Mouse (Mus musculus) myocyte (in vitro differentiated cells): ENCODE measurements at regions not wholly inside any gene's neighbourhood (a gene's known extent, or its start where the extent isn't known, plus 50 kb on each side); places are given as distances from the start of the nearest gene placed in this dataset.

Experiments
- H3K27me3 ChIP-seq: one replicate; pipeline ENCODE4 v1.6.1; 2011; ENCODE audit not compliant: control insufficient read depth, insufficient read depth, insufficient read length
- H3K36me3 ChIP-seq: one replicate; pipeline ENCODE4 v1.6.1; 2011; ENCODE audit not compliant: control insufficient read depth, insufficient read depth
- H3K4me2 ChIP-seq: one replicate; pipeline ENCODE4 v1.6.1; 2011; ENCODE audit warnings: low read depth, control low read depth
- H3K4me3 ChIP-seq: one replicate; pipeline ENCODE4 v1.5.1; 2011; ENCODE audit warnings: mild to moderate bottlenecking, control low read depth, moderate library complexity
- H3K79me2 ChIP-seq: one replicate; pipeline ENCODE4 v1.6.1; 2011; ENCODE audit not compliant: control insufficient read depth, insufficient read depth
- H3ac ChIP-seq: one replicate; pipeline ENCODE4 v1.6.1; 2011; ENCODE audit not compliant: control insufficient read depth, insufficient read length
- CEBPB ChIP-seq: IDR thresholded peaks from 2 replicates; pipeline ENCODE4 v1.6.1; 2011; ENCODE audit warnings: mild to moderate bottlenecking, moderate library complexity; ENCODE audit not compliant: poor library complexity, insufficient read depth, severe bottlenecking
- E2F4 ChIP-seq: IDR thresholded peaks from one replicate; pipeline ENCODE4 v1.6.1; 2011; ENCODE audit warnings: mild to moderate bottlenecking, control low read depth, moderate library complexity; ENCODE audit not compliant: insufficient read depth
- MAX ChIP-seq: IDR thresholded peaks from one replicate; pipeline ENCODE4 v1.6.1; 2011; ENCODE audit warnings: low read depth, mild to moderate bottlenecking, control low read depth
- MYOD1 ChIP-seq, 3 experiments: IDR thresholded peaks; one replicate each; pipeline ENCODE4 v1.6.1; 2011; ENCODE audit warnings: control low read depth in 2 of 3, low read depth in 2 of 3, mild to moderate bottlenecking in 2 of 3, moderate library complexity in 1 of 3; ENCODE audit not compliant: insufficient read length in 2 of 3, control insufficient read depth in 1 of 3
- MYOG ChIP-seq, 3 experiments: IDR thresholded peaks; one replicate each; pipeline ENCODE4 v1.6.1; 2011; ENCODE audit warnings: control low read depth in 2 of 3, low read depth in 2 of 3, mild to moderate bottlenecking in 2 of 3; ENCODE audit not compliant: insufficient read length in 2 of 3, control insufficient read depth in 1 of 3, insufficient read depth in 1 of 3
- POLR2A ChIP-seq: IDR thresholded peaks from one replicate; pipeline ENCODE4 v1.6.1; 2011; ENCODE audit warnings: low read depth, mild to moderate bottlenecking, control low read depth, moderate library complexity; ENCODE audit not compliant: insufficient read length
- POLR2AphosphoS2 ChIP-seq: IDR thresholded peaks from one replicate; pipeline ENCODE4 v1.6.1; 2011; ENCODE audit warnings: low read depth, control low read depth; ENCODE audit not compliant: insufficient read length
- REST ChIP-seq: IDR thresholded peaks from one replicate; pipeline ENCODE4 v1.6.1; 2011; ENCODE audit warnings: mild to moderate bottlenecking, control low read depth, moderate library complexity; ENCODE audit not compliant: insufficient read depth, insufficient read length
- SRF ChIP-seq: IDR thresholded peaks from one replicate; pipeline ENCODE4 v1.6.1; 2011; ENCODE audit warnings: low read depth; ENCODE audit not compliant: control insufficient read depth, insufficient read length
- TCF12 ChIP-seq: IDR thresholded peaks from one replicate; pipeline ENCODE4 v1.6.1; 2011; ENCODE audit warnings: mild to moderate bottlenecking, control low read depth; ENCODE audit not compliant: poor library complexity, insufficient read depth, severe bottlenecking
- TCF3 ChIP-seq: IDR thresholded peaks from one replicate; pipeline ENCODE4 v1.6.1; 2011; ENCODE audit warnings: low read depth, control low read depth; ENCODE audit not compliant: insufficient read length
- USF1 ChIP-seq: IDR thresholded peaks from one replicate; pipeline ENCODE4 v1.6.1; 2011; ENCODE audit warnings: low read depth, mild to moderate bottlenecking, control low read depth, moderate library complexity

DNA sequence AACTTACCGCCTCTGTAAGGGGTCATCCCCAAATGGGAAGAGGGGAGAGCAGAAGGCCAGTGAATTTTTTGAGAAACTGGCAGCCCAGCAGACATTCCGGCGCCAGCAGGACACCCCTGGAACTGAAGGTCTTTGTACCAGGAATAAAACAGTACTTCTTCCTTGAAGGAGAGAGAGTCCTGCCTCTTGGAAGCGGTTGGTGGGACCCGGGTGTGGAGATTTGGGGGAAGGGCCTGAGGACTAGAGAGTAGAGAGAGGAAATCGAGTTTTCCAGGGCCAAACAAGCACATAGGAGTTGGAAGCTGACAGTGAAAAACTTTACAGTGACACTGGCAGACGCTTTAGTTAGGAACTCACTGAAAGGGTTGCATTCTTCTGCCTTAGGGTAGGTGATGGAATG, 82.3 kb upstream of the Dlx2 start:
- Histone ChIP-seq H3K4me3 (no peak overlapping the region), H3K36me3 (no peaks in the 10 kb centered on the region), H3ac (no peak overlapping the region), H3K79me2 (no peaks in the 10 kb centered on the region), H3K27me3 (no peaks in the 10 kb centered on the region), H3K4me2 (no peak overlapping the region)
- TF ChIP-seq E2F4 (no peak), TCF3 (no peak)

- Histone ChIP-seq H3K4me3 (no peak overlapping the region), H3K36me3 (no peaks in the 10 kb centered on the region), H3K4me2 (peak overlapping the region; percentile 61), H3ac (no peak overlapping the region), H3K27me3 (no peaks in the 10 kb centered on the region), H3K79me2 (no peaks in the 10 kb centered on the region)
- peak; percentile 7 to 90 (median 81) for TF ChIP-seq MYOG (IDR thresholded peaks at IDR 0.05; ENCODE audit: control insufficient read depth in 1 of 3, insufficient read depth in 1 of 3, insufficient read length in 2 of 3, low read depth in 2 of 3)
- no peak for TF ChIP-seq SRF
- peak; percentile 53 for TF ChIP-seq TCF3
- no peak for TF ChIP-seq POLR2AphosphoS2
- no peak for TF ChIP-seq CEBPB
- no peak for TF ChIP-seq REST
- no peak for TF ChIP-seq USF1
- no peak for TF ChIP-seq TCF12
- TF ChIP-seq MYOD1 (IDR thresholded peaks at IDR 0.05; ENCODE audit: control insufficient read depth in 1 of 3, insufficient read length in 2 of 3, low read depth in 2 of 3), result peak in 2 of 3 experiments; percentile 87 to 89
- TF ChIP-seq POLR2A, result no peak
- TF ChIP-seq E2F4, result no peak
- TF ChIP-seq MAX, result no peak
Observed at GRCm38 (mm10) chr2:71629301-71630142, 83.0 kb upstream of the Dlx2 start.

- Histone ChIP-seq H3ac (no peak overlapping the region), H3K4me2 (peak overlapping the region; percentile 61), H3K79me2 (no peaks in the 10 kb centered on the region), H3K36me3 (no peaks in the 10 kb centered on the region), H3K4me3 (no peak overlapping the region), H3K27me3 (no peaks in the 10 kb centered on the region)
- TF ChIP-seq MAX (no peak), POLR2A (no peak), MYOD1 (IDR thresholded peaks at IDR 0.05; ENCODE audit: control insufficient read depth in 1 of 3, insufficient read length in 2 of 3, low read depth in 2 of 3) (no peak), REST (no peak), CEBPB (no peak), TCF12 (no peak), USF1 (no peak), E2F4 (no peak), SRF (no peak), MYOG (IDR thresholded peaks at IDR 0.05; ENCODE audit: control insufficient read depth in 1 of 3, insufficient read depth in 1 of 3, insufficient read length in 2 of 3, low read depth in 2 of 3) (no peak), POLR2AphosphoS2 (no peak), TCF3 (no peak)
Observed at GRCm38 (mm10) chr2:71630143-71630463, 83.5 kb upstream of the Dlx2 start.

- Histone ChIP-seq H3K36me3 (no peaks in the 10 kb centered on the region), H3K27me3 (no peaks in the 10 kb centered on the region), H3K79me2 (no peaks in the 10 kb centered on the region), H3K4me3 (no peak overlapping the region), H3ac (no peak overlapping the region), H3K4me2 (no peak overlapping the region)
- TF ChIP-seq POLR2A (no peak), POLR2AphosphoS2 (no peak), E2F4 (no peak), MAX (no peak), REST (no peak), MYOD1 (IDR thresholded peaks at IDR 0.05; ENCODE audit: control insufficient read depth in 1 of 3, insufficient read length in 2 of 3, low read depth in 2 of 3) (no peak), TCF3 (no peak), CEBPB (no peak), TCF12 (no peak)
Observed at GRCm38 (mm10) chr2:71633471-71633870, 86.9 kb upstream of the Dlx2 start.

DNA sequence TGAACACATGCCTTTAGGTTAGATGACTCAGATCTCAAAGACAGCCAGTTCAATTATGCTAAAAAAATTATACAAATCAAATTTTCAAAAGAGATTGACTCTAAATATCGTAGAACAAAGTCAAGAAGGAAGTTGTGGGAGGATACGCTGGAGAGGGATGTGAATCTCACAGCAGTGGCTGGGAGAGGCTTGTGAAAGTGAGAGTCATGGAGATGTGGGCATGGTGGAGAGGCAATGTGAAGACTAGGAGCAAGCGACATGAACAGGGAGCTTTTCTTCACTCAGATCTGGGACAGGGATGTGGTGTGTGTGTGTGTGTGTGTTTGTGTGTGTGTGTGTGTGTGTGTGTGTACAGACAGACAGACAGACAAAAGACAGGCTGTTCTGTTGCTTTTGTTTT, 87.9 kb upstream of the Dlx2 start:
- Histone ChIP-seq H3K27me3 (no peaks in the 10 kb centered on the region), H3ac (no peak overlapping the region), H3K36me3 (no peaks in the 10 kb centered on the region), H3K79me2 (no peaks in the 10 kb centered on the region), H3K4me2 (no peak overlapping the region), H3K4me3 (no peak overlapping the region)
- TF ChIP-seq TCF12 (no peak), SRF (no peak), MYOD1 (IDR thresholded peaks at IDR 0.05; ENCODE audit: control insufficient read depth in 1 of 3, insufficient read length in 2 of 3, low read depth in 2 of 3) (no peak), CEBPB (no peak), TCF3 (no peak), MAX (no peak), REST (no peak), USF1 (no peak)
